Mouse (Mus musculus): ENCODE data around the gene Smim24.

The Smim24 gene

GRCm38 (mm10) chr10:81392781-81393185 is at the start of gene Smim24:
Gene Smim24 (plus strand): TSS chr10:81393051.
- no peak for DNase-seq

DNA sequence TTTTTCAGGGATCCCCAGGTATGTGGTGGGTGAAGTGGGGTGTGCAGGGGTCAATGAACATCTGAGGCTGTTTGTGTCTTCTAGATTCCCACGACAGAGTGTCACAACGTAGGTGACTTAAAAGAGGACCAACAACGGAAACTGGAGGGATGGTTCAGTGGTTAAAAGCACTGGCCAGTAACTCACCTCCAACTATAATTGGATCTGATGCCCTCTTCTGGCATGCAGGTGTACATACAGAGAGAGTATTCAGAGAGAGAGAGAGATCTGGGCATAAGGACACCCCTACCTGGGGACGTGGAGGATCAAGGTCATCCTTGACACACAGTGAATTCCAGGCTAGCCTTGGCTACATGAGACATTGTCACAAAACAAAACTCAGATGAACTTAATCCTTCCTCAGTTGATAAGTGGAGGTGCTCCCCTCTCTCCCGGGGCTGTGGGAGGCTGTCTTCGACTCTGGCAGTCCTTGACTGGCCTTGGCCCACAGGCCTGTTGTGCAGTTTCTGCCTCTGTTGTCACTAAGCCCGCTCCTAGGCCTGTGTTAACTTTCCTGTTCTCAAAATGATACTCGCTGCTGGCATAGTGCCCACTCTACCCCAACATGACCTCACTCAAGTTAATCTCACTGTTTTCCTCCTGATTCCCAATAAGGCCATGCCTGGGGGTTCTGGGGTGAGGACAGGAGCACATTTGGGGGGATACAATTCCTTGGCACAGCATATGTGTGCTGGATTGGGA is 48.3 kb upstream of the Smim24 start:
- DNase-seq, result no peak

- DNase-seq, result no peak
These were observed 47.7 kb upstream of the Smim24 start for GRCm38 (mm10) chr10:81345162-81345534.

GRCm38 (mm10) chr10:81346453-81347067 is 46.3 kb upstream of the Smim24 start:
- DNase-seq, result no peak

DNA sequence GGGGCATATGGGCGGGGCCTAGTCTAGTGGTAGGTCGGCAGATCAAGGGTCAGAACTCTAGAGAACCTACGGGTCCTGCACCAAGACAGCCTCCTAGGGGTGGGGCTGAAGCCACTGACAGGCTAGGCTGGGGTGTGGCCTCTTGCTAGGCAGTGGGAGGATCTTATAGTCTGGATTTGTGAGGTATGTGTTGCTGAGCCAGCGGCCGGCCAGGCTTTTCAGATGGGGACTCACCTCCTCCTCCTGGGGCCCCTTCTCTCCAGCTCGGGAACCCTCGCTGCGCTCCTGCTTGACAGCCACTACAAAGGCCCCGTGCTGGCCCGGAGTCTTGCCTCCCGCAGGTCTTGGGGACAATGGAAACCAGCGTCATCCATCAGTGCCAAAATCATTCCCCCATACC is 43.7 kb upstream of the Smim24 start:
- DNase-seq, result no peak

DNA sequence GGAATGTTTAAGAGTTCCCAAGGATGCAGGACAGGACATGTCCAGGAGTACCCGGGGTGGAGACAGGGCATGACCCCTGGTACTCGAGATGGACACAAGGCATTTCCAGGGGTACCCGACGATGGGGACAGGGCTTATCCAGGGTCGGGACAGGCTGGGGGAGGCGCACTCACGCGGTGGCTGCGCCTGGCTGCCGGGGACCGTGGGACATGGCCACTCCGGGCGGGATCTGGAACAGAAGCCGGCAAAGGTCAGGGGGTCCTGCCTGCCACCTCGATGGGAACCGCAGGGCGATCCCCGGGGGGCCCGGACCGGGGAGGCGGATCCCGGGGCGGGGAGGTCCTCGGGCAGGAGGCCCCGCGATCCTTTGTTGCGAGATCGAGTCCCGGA is 42.9 kb upstream of the Smim24 start:
- DNase-seq, result no peak

DNA sequence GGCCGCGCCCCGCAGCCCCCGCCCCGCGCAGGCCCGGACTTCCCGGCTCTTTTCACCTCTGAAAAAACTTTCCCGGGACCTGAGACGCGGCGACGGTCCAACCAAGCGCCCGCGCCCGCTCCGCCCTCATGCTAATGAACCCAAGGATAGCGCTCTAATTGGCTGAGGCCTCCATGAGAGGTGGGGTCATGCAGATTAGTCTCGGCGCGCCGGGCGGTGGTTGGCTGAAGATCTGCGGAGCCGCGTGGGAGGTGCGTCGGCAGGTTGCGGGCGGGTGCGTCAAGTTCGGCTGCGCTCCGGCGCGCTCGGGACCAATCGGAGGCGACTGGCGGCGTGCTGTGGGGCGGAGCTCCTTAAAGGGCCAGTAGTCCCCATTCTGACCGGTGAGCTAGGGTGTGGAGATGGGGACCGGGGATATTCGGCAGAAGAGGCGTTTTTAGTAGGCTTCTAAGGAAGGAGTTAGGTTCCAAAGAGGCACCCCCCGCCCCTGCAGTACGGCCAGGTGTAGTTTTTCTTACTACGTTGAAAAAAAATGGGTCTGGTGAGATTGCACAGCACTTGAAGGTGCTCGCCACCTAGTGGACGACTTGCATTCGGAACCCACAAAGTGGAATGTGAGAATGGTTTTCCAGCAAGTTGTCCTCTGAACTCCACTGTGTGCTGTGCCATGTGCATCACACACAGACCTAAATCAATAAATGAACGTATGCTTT is 42.3 kb upstream of the Smim24 start, which contains the start of gene Hmg20b:
TSS of gene Hmg20b (minus strand) at position 130 of the 713 bp plus-strand sequence.
- peak; percentile 99 for DNase-seq

- DNase-seq, result no peak
These were observed 41.1 kb upstream of the Smim24 start for GRCm38 (mm10) chr10:81351678-81352291.

DNA sequence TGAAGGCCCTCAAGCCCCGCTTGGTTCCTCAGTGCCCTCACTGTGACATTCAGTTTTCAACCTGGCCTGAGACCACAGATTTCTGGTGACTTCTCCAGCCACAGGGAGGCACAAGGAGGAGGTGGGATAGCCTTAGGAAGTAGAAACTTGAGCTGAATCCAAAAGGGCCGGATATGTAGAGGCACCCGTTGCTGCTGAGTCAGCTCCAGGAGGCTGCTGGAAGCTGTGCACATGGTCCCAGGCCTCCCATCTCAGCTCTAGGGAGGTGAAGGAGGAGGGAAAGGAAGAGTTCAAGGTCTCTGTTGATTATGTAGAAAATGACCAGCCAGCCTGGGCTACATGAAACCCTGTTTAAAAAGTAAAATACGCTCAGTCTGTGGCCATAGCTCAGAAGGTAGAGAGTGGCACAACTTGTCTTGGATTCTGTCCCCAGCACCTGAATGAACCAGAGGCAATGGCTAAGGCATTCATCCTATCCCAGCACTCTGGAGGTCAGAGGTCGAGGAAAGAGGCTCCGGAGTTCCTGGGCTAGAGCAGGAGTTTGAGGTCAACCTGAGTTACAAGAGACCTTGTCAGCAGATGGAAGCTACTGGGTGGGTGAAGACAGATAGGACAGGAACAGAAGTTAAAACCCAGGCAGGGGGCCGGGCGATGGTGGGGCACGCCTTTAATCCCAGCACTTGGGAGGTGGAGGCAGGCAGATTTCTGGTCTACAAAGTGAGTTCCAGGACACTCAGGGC is 37.9 kb upstream of the Smim24 start:
- no peak for DNase-seq

DNA sequence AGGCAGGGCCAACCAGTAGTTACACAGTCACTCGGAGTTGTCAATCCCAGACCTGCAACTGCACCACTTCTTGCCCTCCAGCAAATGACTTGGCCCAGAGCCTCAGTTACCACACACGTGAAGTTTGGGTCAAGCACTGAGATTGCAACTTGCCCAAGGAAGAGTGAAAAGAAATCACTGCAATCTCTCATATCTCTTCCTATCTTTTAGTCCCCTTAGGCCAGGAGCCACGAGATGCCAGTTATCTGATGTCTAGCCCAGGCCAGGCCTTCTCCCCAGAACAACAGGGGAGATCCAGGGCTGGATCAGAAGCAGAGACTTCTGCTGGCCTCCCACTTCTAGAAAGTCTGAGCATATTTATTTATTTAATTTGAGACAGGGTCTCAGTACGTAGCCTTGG is 37.3 kb upstream of the Smim24 start:
- DNase-seq, result no peak

- DNase-seq, result peak; percentile 83
These were observed 36.4 kb upstream of the Smim24 start for GRCm38 (mm10) chr10:81356352-81356990.

GRCm38 (mm10) chr10:81356991-81357844 is 35.6 kb upstream of the Smim24 start, which contains the start of gene Mfsd12:
Gene Mfsd12 (plus strand): TSS chr10:81357491.
- peak; percentile 90 for DNase-seq

DNA sequence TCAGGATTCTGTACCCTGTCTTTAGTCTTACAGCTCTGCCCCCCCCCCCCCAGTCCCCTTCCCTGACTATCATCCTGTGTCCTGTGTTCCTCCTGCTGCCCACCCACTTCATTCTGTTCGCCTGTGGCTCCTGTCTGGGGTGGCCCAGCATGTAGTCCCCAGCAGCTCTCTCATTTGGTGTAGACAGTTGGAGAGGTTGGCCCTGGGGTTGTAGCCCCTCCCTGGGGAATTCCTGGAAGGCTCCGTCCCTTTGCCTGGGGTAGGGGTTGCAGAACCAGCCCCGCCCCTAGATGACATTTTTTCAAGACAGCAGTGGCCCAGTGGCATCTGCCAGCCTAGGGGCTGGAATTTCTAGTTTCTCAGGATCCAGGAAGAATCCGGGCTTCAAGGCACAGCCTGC is 34.6 kb upstream of the Smim24 start:
- no peak for DNase-seq

- DNase-seq, result no peak
These were observed 34.0 kb upstream of the Smim24 start for GRCm38 (mm10) chr10:81358841-81359240.

GRCm38 (mm10) chr10:81360721-81361120 is 32.1 kb upstream of the Smim24 start:
- DNase-seq, result no peak

DNA sequence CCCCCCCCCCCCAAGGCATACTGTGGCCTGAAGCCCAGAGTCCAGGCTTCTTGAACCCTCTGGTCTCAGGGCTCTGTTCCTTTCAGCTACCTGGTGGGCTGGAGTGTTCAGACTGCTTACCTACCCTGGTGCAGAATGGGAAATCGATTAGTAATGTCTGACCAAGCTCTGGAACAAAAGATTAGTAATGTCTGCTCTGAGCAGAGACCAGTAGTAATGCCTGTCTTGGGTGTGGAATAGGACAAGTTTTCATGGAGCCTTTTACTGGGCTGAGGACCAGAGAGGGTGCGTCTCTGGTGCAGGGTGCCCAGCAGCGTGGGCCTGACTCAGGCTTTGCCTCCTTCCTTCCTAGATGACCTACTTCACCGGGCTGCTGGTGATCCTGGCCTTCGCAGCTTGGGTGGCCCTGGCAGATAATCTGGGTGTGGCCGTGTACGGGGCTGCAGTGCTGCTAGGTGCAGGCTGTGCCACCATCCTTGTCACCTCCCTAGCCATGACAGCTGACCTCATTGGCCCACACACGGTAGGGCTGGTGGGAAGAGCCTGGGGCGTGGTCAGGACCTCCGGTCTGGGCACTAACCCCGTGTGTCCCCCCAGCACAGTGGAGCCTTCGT is 30.4 kb upstream of the Smim24 start:
- no peak for DNase-seq

- DNase-seq, result no peak
These were observed 29.2 kb upstream of the Smim24 start for GRCm38 (mm10) chr10:81363436-81364346.

DNA sequence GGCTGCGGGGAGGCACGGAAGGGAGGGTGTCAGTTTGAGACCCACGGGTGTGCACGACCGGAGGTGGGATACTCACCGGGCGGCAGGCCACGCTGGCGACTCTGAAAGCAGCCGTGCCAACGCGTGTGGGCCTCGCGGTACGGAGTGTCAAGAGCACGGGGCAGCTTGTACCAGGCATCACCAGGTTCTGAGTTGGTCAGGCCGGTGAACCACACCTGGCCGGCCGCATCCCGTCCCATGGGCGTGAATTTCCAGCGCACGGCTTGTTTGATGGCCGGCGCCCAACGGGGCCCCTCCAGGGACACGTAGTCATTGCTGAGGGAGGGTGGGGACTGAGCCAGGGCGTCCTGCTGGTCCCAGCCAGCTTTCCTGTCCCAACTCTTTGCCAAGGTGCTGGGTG is 28.2 kb upstream of the Smim24 start:
- DNase-seq, result no peak

- peak; percentile 67 for DNase-seq
These were observed 27.8 kb upstream of the Smim24 start for GRCm38 (mm10) chr10:81365073-81365472.

All from layer of hippocampus, adult 9-11 months (tissue).